Mouse (Mus musculus) lung, embryonic 14.5 days (tissue): ENCODE measurements around the gene Rtp4. TPM values are rescaled to one million over a fixed set of nuclear protein-coding genes. Genes with fewer than 3 reads are reported as not detected.

Experiments
- ATAC-seq: fragments of 200-750 bp; cut with Nextera tagmentation; 2 replicates; pipeline ENCODE4 v1.8.0; 2017; ENCODE audit warnings: mild to moderate bottlenecking, moderate TSS enrichment, moderate library complexity; ENCODE audit not compliant: insufficient read depth
- DNase-seq: peaks from one replicate; pipeline ENCODE4 v3.0.0-alpha.2; 2015
- H3K27ac ChIP-seq: fragments of 300-500 bp; sonication (generic); 2 replicates; pipeline ENCODE4 v1.5.1; 2014; ENCODE audit warnings: low read depth, mild to moderate bottlenecking, moderate library complexity
- H3K27me3 ChIP-seq: fragments of 300-500 bp; sonication (generic); 2 replicates; pipeline ENCODE4 v1.6.1; 2014; ENCODE audit warnings: low read length, control low read depth; ENCODE audit not compliant: insufficient read depth
- H3K36me3 ChIP-seq: fragments of 300-500 bp; sonication (generic); 2 replicates; pipeline ENCODE4 v1.6.1; 2014; ENCODE audit warnings: control low read depth; ENCODE audit not compliant: insufficient read depth
- H3K4me1 ChIP-seq: fragments of 300-500 bp; sonication (generic); 2 replicates; pipeline ENCODE4 v1.6.1; 2014; ENCODE audit warnings: antibody characterized with exemption, control low read depth; ENCODE audit not compliant: insufficient read depth
- H3K4me2 ChIP-seq: fragments of 300-500 bp; sonication (generic); 2 replicates; pipeline ENCODE4 v1.6.1; 2014; ENCODE audit warnings: mild to moderate bottlenecking
- H3K4me3 ChIP-seq: fragments of 300-500 bp; sonication (generic); 2 replicates; pipeline ENCODE4 v1.5.1; 2014; ENCODE audit warnings: low read depth, low read length
- H3K9ac ChIP-seq: fragments of 300-500 bp; sonication (generic); 2 replicates; pipeline ENCODE4 v1.6.1; 2014
- H3K9me3 ChIP-seq: fragments of 300-500 bp; sonication (generic); 2 replicates; pipeline ENCODE4 v1.6.1; 2016; ENCODE audit warnings: low read depth, low read length, control low read depth
- CTCF ChIP-seq: IDR thresholded peaks from 2 replicates; pipeline ENCODE4 v1.5.1; 2016; ENCODE audit warnings: antibody characterized with exemption, low read depth
- WGBS: fragments of 180-500 bp; shearing (Covaris S2); extraction: QIAGEN DNeasy Blood & Tissue Kit; methylation state at CpG from one replicate; pipeline ENCODE4 v1.1.7; 2014; 5-methylcytosine and 5-hydroxymethylcytosine counted together
- polyA plus RNA-seq: library from polyadenylated mRNA; unstranded; fragments of >200 nt; fragmentation: Nextera tagmentation; extraction: Ambion mirVana; gene quantifications from 2 replicates; pipeline ENCODE4 v1.2.1, GENCODE M21; 2014

Gene Rtp4
- polyA plus RNA-seq, 1 experiment from 2014 or later, result 3.9 TPM

- Histone ChIP-seq H3K4me1 (peaks cover 12% of the 10 kb centered on the region), H3K27ac (no peak overlapping the region), H3K4me3 (no peak overlapping the region), H3K27me3 (no peaks in the 10 kb centered on the region), H3K9me3 (no peaks in the 10 kb centered on the region), H3K4me2 (no peak overlapping the region), H3K9ac (no peak overlapping the region), H3K36me3 (no peaks in the 10 kb centered on the region)
- WGBS, result 40% methylated on average over 5 of the region's 5 CpGs
- DNase-seq (no peak), ATAC-seq (no peak)
- TF ChIP-seq CTCF, result no peak
These were observed 19.5 kb upstream of the Rtp4 start for GRCm38 (mm10) chr16:23500558-23500957.

- 78% methylated on average over 2 of the region's 2 CpGs for WGBS
- Histone ChIP-seq H3K4me1 (peaks cover 12% of the 10 kb centered on the region), H3K4me3 (no peak overlapping the region), H3K27me3 (no peaks in the 10 kb centered on the region), H3K4me2 (no peak overlapping the region), H3K27ac (no peak overlapping the region), H3K9ac (no peak overlapping the region), H3K36me3 (no peaks in the 10 kb centered on the region), H3K9me3 (no peaks in the 10 kb centered on the region)
- ATAC-seq, result no peak
- DNase-seq, result no peak
- TF ChIP-seq CTCF, result no peak
These were observed 18.8 kb upstream of the Rtp4 start for GRCm38 (mm10) chr16:23501288-23501687.

- peaks cover 12% of the 10 kb centered on the region for H3K4me1 ChIP-seq
- DNase-seq, result no peak
- ATAC-seq, result no peak
These were observed 17.6 kb upstream of the Rtp4 start for GRCm38 (mm10) chr16:23502478-23502877.

GRCm38 (mm10) chr16:23503351-23503750 lies 16.7 kb upstream of the Rtp4 start:
- Histone ChIP-seq H3K9ac (no peak overlapping the region), H3K9me3 (no peaks in the 10 kb centered on the region), H3K4me2 (no peak overlapping the region), H3K27ac (no peak overlapping the region), H3K4me1 (peaks cover 7% of the 10 kb centered on the region), H3K36me3 (no peaks in the 10 kb centered on the region), H3K4me3 (no peak overlapping the region), H3K27me3 (no peaks in the 10 kb centered on the region)
- ATAC-seq (no peak), DNase-seq (no peak)
- TF ChIP-seq CTCF, result no peak
- 61% methylated on average over 4 of the region's 4 CpGs for WGBS

More at GRCm38 (mm10) chr16:23502478-23502877, 17.6 kb upstream of the Rtp4 start:
- 61% methylated on average over 3 of the region's 3 CpGs for WGBS
- no peaks in the 10 kb centered on the region for H3K9me3 ChIP-seq
- no peak overlapping the region for H3K27ac ChIP-seq
- H3K36me3 ChIP-seq, result no peaks in the 10 kb centered on the region
- no peak for TF ChIP-seq CTCF
- H3K4me2 ChIP-seq, result no peak overlapping the region
- no peaks in the 10 kb centered on the region for H3K27me3 ChIP-seq
- no peak overlapping the region for H3K9ac ChIP-seq
- H3K4me3 ChIP-seq, result no peak overlapping the region

GRCm38 (mm10) chr16:23504320-23504744 lies 15.8 kb upstream of the Rtp4 start:
- no peak for ATAC-seq
- H3K4me3 ChIP-seq, result no peak overlapping the region
- H3K4me1 ChIP-seq, result no peaks in the 10 kb centered on the region
- H3K9ac ChIP-seq, result no peak overlapping the region
- no peaks in the 10 kb centered on the region for H3K36me3 ChIP-seq
- DNase-seq, result no peak
- 83% methylated on average over 3 of the region's 3 CpGs for WGBS
- no peak overlapping the region for H3K27ac ChIP-seq
- no peaks in the 10 kb centered on the region for H3K27me3 ChIP-seq
- TF ChIP-seq CTCF, result no peak
- H3K9me3 ChIP-seq, result no peaks in the 10 kb centered on the region
- H3K4me2 ChIP-seq, result no peak overlapping the region

- H3K9ac ChIP-seq, result no peak overlapping the region
- H3K9me3 ChIP-seq, result no peaks in the 10 kb centered on the region
- no peaks in the 10 kb centered on the region for H3K27me3 ChIP-seq
- H3K27ac ChIP-seq, result no peak overlapping the region
- H3K4me1 ChIP-seq, result no peaks in the 10 kb centered on the region
- no peaks in the 10 kb centered on the region for H3K36me3 ChIP-seq
- no peak for TF ChIP-seq CTCF
- WGBS, result 35% methylated on average over 11 of the region's 11 CpGs
- H3K4me2 ChIP-seq, result no peak overlapping the region
- H3K4me3 ChIP-seq, result no peak overlapping the region
- no peak for DNase-seq
- ATAC-seq, result no peak
These were observed 14.0 kb upstream of the Rtp4 start for GRCm38 (mm10) chr16:23505904-23506687.

- Histone ChIP-seq H3K27me3 (no peaks in the 10 kb centered on the region), H3K9me3 (no peaks in the 10 kb centered on the region), H3K9ac (no peak overlapping the region), H3K27ac (no peak overlapping the region), H3K4me1 (peaks cover 11% of the 10 kb centered on the region; the same call in 1 of the 2 replicates), H3K4me3 (no peak overlapping the region), H3K4me2 (no peak overlapping the region), H3K36me3 (no peaks in the 10 kb centered on the region)
- 60% methylated on average over 4 of the region's 4 CpGs for WGBS
- no peak for TF ChIP-seq CTCF
- DNase-seq (no peak), ATAC-seq (no peak)
These were observed 8.7 kb upstream of the Rtp4 start for GRCm38 (mm10) chr16:23511166-23511935.
